Mouse (Mus musculus) frontal cortex, postnatal 25 days (tissue): ENCODE data around the gene Col6a1.

Experiments
- DNase-seq, 2 experiments: peaks; one replicate each; pipeline ENCODE4 v3.0.0; 2022; ENCODE audit warnings: low spot score in 2 of 2

The Col6a1 gene

DNA sequence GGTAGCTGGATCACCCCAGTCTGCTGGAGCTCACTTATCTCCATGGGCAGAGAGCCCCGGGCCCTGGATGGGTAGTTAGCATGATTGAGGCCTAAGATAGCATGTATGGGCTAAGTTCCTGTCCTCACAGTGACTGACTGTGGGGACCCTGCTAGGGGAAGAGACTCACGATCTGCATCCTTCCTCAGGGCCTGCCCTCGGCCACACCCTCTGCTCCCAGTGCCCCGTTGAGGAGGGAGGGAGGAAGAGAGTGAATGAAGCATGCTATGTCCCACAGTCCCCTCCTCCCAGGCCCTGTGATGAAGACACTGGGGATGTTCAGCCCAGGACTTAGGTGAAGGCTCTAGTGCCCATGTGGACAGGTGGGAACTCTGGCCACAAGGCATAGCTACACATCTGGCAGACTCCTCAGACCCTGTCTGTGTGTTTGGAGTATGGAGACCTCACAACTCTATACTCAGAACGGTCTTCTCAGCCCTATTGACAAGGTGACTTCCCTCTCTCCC, 1.7 kb downstream of the Col6a1 start:
- no peak for DNase-seq

DNA sequence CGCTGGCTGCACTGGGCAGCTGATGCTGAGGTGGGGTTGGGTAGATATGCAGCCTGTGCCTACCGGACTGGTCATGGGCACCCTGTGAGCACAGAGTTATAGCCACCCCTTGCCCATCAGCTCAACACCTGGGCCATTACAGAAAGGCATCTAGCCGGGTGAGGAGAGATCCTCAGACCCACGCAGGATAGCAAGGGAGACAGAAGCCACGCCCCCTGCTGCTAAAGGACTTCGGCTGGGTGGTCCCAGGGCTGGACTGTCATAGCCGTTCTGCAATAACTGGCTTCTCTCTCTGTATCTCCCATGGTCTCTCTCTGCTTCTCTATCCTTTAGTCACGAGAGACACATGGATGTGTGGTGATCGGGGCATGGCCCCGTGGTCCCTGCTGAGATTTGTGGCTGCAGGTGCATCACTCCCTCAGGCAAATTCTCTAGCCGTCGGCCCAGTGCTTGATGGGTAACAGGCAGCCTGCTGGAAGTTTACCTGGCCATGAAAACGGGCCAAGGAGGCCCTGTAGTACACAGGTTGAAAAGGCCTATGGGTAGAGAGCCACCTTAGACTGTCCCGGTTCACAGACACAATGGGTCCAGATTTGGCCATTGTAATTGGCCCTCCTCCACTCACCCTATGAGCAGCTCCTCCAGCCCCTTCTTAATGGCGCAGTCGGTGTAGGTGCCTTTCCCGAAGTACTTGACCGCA, 3.1 kb downstream of the Col6a1 start:
- DNase-seq, result no peak

DNA sequence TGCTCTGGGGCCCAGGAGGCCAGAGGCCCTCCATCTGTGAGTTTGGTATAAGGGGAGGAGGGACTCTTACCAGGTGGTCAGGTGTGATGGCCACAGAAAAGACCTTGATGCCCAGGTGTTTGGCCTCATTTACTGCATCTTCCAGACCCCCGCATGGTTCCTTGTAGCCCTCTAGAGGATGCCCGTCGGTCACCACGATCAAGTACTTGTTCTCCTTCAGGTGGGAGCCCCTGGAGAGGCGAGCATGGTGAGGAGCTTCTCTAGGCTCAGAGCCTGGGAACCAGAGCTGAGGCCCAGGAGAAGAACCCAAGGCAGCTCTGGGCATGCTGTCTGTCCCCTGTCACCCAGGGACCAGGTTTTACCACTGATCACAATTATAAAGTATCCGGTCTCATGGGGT, 4.2 kb downstream of the Col6a1 start:
- DNase-seq, result no peak

- no peak for DNase-seq
Observed at GRCm38 (mm10) chr10:76721216-76721615, 4.8 kb downstream of the Col6a1 start.

GRCm38 (mm10) chr10:76717631-76718030, 8.3 kb downstream of the Col6a1 start:
- DNase-seq, result no peak

DNA sequence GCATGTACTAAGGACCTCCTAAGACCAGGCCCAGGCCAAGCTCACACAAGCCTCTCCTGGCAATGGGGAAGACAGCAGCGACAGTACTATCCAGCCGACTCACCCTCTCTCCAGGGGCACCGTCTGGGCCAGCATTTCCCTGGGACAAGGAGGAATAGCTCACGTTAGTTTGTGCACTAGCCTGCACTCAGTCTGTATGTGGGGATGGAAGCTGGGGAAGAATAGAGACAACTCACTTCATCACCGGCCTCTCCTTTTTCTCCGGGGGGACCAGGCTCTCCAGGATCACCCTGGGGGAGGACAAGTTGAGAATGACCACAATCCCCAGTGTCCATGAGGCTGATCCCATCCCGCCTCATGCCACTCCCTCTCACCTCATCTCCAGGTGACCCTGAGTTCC, 8.9 kb downstream of the Col6a1 start:
- DNase-seq, result no peak

GRCm38 (mm10) chr10:76714303-76714702, 11.7 kb downstream of the Col6a1 start:
- DNase-seq, result no peak

- no peak for DNase-seq
Observed at GRCm38 (mm10) chr10:76712500-76712899, 13.5 kb downstream of the Col6a1 start.

DNA sequence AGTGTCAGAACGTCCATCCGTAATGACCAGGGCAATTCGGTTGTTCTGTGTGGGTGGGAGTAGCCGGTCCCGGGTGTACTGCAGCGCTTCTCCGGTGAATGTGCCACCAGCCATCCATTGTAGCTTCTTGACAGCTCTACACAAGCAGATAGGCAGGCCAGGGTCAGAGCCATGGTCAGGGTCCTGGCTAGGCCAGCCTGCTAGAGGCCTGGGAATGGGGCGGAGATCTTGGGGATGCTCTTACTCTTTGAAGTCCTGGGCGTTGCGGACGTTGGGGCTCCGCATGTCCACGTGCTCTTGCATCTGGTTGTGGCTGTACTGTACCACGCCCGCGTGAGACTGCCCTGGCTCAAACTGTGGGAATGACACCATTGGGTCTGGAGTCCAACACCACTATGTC, 14.6 kb downstream of the Col6a1 start:
- DNase-seq, result no peak

DNA sequence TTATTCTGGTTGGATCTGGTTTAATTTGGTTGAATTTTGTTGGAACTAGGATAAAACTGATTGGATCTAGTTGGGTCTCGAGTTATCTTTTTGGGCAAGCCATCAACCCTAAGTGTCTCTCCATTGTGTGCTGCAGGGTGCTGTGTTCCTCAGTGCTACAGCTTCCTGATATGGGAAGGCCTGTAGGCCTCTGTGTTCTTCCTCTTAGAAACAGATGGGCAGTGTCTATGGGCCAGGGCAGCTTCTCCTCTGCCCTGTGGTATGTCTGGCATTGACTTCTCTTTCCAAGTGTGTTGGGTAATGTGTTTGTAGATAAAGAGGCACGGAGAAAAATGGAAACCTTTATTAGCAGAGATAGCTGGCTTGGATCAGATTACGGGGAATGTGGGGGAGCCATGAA, 17.5 kb downstream of the Col6a1 start:
- no peak for DNase-seq

GRCm38 (mm10) chr10:76707584-76707983, 18.4 kb downstream of the Col6a1 start:
- DNase-seq, result no peak

DNA sequence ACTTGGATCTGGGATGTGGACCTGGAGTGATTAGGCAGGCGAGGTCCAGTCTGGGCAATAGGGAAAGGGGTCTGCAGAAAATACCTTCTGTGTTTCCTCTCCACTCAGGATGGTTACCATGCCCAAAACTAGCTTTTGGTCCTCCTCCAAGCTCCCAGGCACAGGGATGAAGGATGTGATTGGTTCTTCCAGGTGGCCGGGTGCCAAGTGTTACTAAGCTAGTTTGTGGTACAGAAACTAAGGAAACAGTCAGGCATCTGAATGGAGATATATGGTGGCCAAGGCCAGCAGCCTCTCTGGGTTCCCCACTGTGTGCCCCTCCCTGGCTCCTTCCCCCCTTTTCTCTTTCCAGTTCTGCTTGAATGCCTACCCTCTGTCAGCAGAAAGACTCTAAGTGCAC, 19.0 kb downstream of the Col6a1 start:
- no peak for DNase-seq

- no peak for DNase-seq
Observed at GRCm38 (mm10) chr10:76704358-76704757, 21.6 kb downstream of the Col6a1 start.

GRCm38 (mm10) chr10:76701446-76701845, 24.5 kb downstream of the Col6a1 start:
- DNase-seq, result no peak

- DNase-seq, result no peak
Observed at GRCm38 (mm10) chr10:76699816-76700215, 26.2 kb downstream of the Col6a1 start.

GRCm38 (mm10) chr10:76695283-76695885, 30.6 kb downstream of the Col6a1 start:
- DNase-seq, result no peak

DNA sequence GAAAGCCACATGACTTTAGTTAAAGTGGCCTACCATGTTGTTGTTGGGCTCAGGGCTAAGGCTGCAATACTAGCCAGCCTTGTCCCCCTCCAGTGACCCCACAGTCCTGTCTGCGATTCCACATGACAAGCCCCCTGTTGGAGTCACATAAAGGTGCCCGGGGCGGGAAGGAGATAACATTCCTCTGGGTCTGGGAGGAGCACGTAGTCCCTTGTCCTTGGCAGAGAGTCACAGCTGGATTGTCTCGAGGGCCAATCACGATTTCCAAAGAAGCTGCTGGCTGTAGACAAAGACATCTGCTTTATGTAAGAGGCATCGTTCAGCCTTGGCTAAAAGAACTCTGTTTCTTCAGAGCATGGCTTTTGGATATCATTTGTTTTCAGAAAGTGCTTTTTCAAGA, 31.2 kb downstream of the Col6a1 start:
- no peak for DNase-seq

DNA sequence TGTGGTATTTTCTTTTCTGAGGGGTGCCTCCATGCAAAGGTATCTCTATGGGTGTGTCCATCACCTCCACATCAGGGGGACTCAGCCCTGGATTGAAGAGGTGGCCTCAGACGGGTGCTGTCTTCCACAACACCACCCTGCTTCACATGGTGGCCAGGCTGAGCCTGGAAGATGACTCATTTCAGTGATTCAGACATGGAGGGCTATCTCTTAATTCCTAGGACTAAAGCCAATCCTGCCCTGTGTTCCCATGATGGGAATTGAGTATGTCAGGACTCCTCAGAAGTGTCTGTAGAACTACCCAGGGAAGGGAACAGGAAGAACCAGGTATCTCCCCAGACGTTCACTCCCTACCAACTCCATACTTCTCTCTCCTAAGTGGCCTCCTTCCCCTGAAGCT, 32.5 kb downstream of the Col6a1 start:
- DNase-seq, result no peak

GRCm38 (mm10) chr10:76685451-76686017, 40.4 kb downstream of the Col6a1 start:
- no peak for DNase-seq

- no peak for DNase-seq
Observed at GRCm38 (mm10) chr10:76683977-76684376, 42.0 kb downstream of the Col6a1 start.

DNA sequence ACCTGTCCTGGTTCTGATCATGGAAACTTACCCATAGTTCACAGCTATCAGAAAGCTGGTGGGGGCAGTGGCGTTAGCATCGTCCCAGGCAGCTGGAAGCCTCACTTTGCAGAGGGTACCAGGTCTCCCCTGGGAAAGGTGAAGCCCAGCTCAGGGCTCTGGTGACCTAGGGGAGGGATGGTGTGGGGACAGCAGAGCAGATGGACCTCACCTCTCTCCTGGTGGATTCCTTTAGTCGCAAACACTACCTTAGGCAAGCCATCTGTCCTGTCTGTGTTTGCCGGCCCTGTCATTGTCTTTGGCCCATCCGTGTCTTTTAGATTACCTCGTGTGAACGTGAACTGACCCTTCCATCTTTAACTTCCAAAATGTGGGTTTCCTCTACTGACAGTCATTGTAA, 42.5 kb downstream of the Col6a1 start:
- no peak for DNase-seq

GRCm38 (mm10) chr10:76681882-76682281, 44.1 kb downstream of the Col6a1 start:
- no peak for DNase-seq
